Mouse (Mus musculus): ENCODE measurements around the gene Tacc3. TPM values are rescaled to one million over a fixed set of nuclear protein-coding genes. Genes with fewer than 3 reads are reported as not detected.

Tacc3 gene
- polyA plus RNA-seq, 1 experiment = 54.1 TPM

- Histone ChIP-seq H3K4me3 (no peak overlapping the region), H3K4me2 (ENCODE audit: low read depth) (no peak overlapping the region)
These were observed 65.9 kb downstream of the Tacc3 start for GRCm38 (mm10) chr5:33723641-33724465.

DNA sequence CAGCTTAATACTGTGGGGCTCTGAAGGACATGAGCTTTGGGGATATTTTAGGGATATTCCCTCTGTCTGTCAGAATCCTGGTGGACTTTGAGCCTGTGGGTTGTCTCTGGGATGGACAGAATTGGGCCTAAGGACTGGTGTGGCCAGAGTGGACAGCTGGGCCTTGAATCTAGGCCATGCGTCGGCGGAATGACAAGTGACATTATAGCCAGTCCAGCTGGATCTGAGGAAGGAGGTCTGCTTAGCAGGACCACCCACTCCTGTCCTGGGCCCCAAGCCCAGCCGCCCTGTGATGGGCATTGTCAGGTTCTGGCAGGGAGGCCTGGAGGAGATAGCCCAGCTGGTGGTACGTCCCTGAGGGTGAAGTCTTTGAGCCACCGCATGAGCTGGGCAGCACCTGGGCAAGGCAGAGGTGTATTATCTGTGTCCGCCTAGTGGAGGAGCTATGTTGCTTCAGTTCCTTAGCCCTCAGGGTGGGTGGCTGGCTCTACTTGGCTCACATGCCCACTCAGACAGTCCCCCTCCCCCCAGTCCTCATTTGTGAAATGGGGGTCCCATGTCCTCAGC, 68.2 kb downstream of the Tacc3 start:
- no peak overlapping the region for H3ac ChIP-seq (ENCODE audit: control insufficient read depth, insufficient read length)
- no peaks in the 10 kb centered on the region for H3K79me2 ChIP-seq (ENCODE audit: control insufficient read depth, insufficient read depth)
- TF ChIP-seq CEBPB (IDR thresholded peaks at IDR 0.05; ENCODE audit: insufficient read depth, poor library complexity, severe bottlenecking) (no peak), REST (IDR thresholded peaks at IDR 0.05; ENCODE audit: insufficient read depth, insufficient read length) (no peak), USF1 (IDR thresholded peaks at IDR 0.05; ENCODE audit: low read depth) (no peak), POLR2AphosphoS2 (IDR thresholded peaks at IDR 0.05; ENCODE audit: insufficient read length, low read depth) (no peak), MYOG (IDR thresholded peaks at IDR 0.05; ENCODE audit: control insufficient read depth in 1 of 3, insufficient read depth in 1 of 3, insufficient read length in 2 of 3, low read depth in 2 of 3) (no peak), SRF (IDR thresholded peaks at IDR 0.05; ENCODE audit: control insufficient read depth, insufficient read length, low read depth) (no peak), MAX (IDR thresholded peaks at IDR 0.05; ENCODE audit: low read depth) (no peak), MYOD1 (IDR thresholded peaks at IDR 0.05; ENCODE audit: control insufficient read depth in 1 of 3, insufficient read length in 2 of 3, low read depth in 2 of 3) (no peak), POLR2A (IDR thresholded peaks at IDR 0.05; ENCODE audit: insufficient read length, low read depth) (no peak), TCF3 (IDR thresholded peaks at IDR 0.05; ENCODE audit: insufficient read length, low read depth) (no peak), E2F4 (IDR thresholded peaks at IDR 0.05; ENCODE audit: insufficient read depth) (no peak)
- H3K4me2 ChIP-seq (ENCODE audit: low read depth) = no peak overlapping the region
- H3K27me3 ChIP-seq (ENCODE audit: control insufficient read depth, insufficient read depth, insufficient read length) = peaks cover 30% of the 10 kb centered on the region
- no peaks in the 10 kb centered on the region for H3K36me3 ChIP-seq (ENCODE audit: control insufficient read depth, insufficient read depth)
- no peak overlapping the region for H3K4me3 ChIP-seq

More at GRCm38 (mm10) chr5:33723641-33724465, 65.9 kb downstream of the Tacc3 start:
- Histone ChIP-seq H3K79me2 (ENCODE audit: control insufficient read depth, insufficient read depth) (no peaks in the 10 kb centered on the region), H3K36me3 (ENCODE audit: control insufficient read depth, insufficient read depth) (no peaks in the 10 kb centered on the region), H3K27me3 (ENCODE audit: control insufficient read depth, insufficient read depth, insufficient read length) (peaks cover 30% of the 10 kb centered on the region), H3ac (ENCODE audit: control insufficient read depth, insufficient read length) (no peak overlapping the region)
- TF ChIP-seq TCF12 (IDR thresholded peaks at IDR 0.05; ENCODE audit: insufficient read depth, poor library complexity, severe bottlenecking) = no peak
- no peak for TF ChIP-seq MYOD1 (IDR thresholded peaks at IDR 0.05; ENCODE audit: control insufficient read depth in 1 of 3, insufficient read length in 2 of 3, low read depth in 2 of 3)

GRCm38 (mm10) chr5:33726891-33727290, 69.0 kb downstream of the Tacc3 start:
- Histone ChIP-seq H3ac (ENCODE audit: control insufficient read depth, insufficient read length) (no peak overlapping the region), H3K27me3 (ENCODE audit: control insufficient read depth, insufficient read depth, insufficient read length) (peaks cover 30% of the 10 kb centered on the region), H3K4me3 (no peak overlapping the region), H3K79me2 (ENCODE audit: control insufficient read depth, insufficient read depth) (no peaks in the 10 kb centered on the region), H3K36me3 (ENCODE audit: control insufficient read depth, insufficient read depth) (no peaks in the 10 kb centered on the region), H3K4me2 (ENCODE audit: low read depth) (no peak overlapping the region)
- TF ChIP-seq MYOG (IDR thresholded peaks at IDR 0.05; ENCODE audit: control insufficient read depth in 1 of 3, insufficient read depth in 1 of 3, insufficient read length in 2 of 3, low read depth in 2 of 3) = no peak
- no peak for TF ChIP-seq POLR2AphosphoS2 (IDR thresholded peaks at IDR 0.05; ENCODE audit: insufficient read length, low read depth)
- TF ChIP-seq POLR2A (IDR thresholded peaks at IDR 0.05; ENCODE audit: insufficient read length, low read depth) = no peak
- TF ChIP-seq REST (IDR thresholded peaks at IDR 0.05; ENCODE audit: insufficient read depth, insufficient read length) = no peak
- TF ChIP-seq MYOD1 (IDR thresholded peaks at IDR 0.05; ENCODE audit: control insufficient read depth in 1 of 3, insufficient read length in 2 of 3, low read depth in 2 of 3) = no peak
- TF ChIP-seq SRF (IDR thresholded peaks at IDR 0.05; ENCODE audit: control insufficient read depth, insufficient read length, low read depth) = no peak
- no peak for TF ChIP-seq MAX (IDR thresholded peaks at IDR 0.05; ENCODE audit: low read depth)
- TF ChIP-seq CEBPB (IDR thresholded peaks at IDR 0.05; ENCODE audit: insufficient read depth, poor library complexity, severe bottlenecking) = no peak
- TF ChIP-seq TCF3 (IDR thresholded peaks at IDR 0.05; ENCODE audit: insufficient read length, low read depth) = no peak
- no peak for TF ChIP-seq E2F4 (IDR thresholded peaks at IDR 0.05; ENCODE audit: insufficient read depth)
- TF ChIP-seq USF1 (IDR thresholded peaks at IDR 0.05; ENCODE audit: low read depth) = no peak
- TF ChIP-seq TCF12 (IDR thresholded peaks at IDR 0.05; ENCODE audit: insufficient read depth, poor library complexity, severe bottlenecking) = no peak

Other genes with a start within 250 kb of the Tacc3 start
- gene Nkx1-1, start 224.2 kb upstream of the Tacc3 start, polyA plus RNA-seq (2012; fragmentation: generic; extraction: Trizol) = not detected
- 28.3 TPM for gene Fam53a, start 28.5 kb upstream of the Tacc3 start, polyA plus RNA-seq (2012; fragmentation: generic; extraction: Trizol)
- gene Gm9903, start 28.2 kb upstream of the Tacc3 start, polyA plus RNA-seq (2012; fragmentation: generic; extraction: Trizol) = 0.25 TPM
- 13.1 TPM for gene Slbp, start 5.6 kb upstream of the Tacc3 start, polyA plus RNA-seq (2012; fragmentation: generic; extraction: Trizol)
- 27.2 TPM for gene Tmem129, start 288 bp downstream of the Tacc3 start, polyA plus RNA-seq (2012; fragmentation: generic; extraction: Trizol)
- 2.7 TPM for gene Fgfr3, start 63.5 kb downstream of the Tacc3 start, polyA plus RNA-seq (2012; fragmentation: generic; extraction: Trizol)
- gene Letm1, start 124.7 kb downstream of the Tacc3 start, polyA plus RNA-seq (2012; fragmentation: generic; extraction: Trizol) = 29.2 TPM
- gene Nsd2, start 162.6 kb downstream of the Tacc3 start, polyA plus RNA-seq (2012; fragmentation: generic; extraction: Trizol) = 23.9 TPM